Mouse (Mus musculus) fibroblast of lung, adult 2 months (primary cell): ENCODE measurements around the gene Zfy1.
A peak's percentile ranks its signal among the peaks of the same experiment; 100 is the strongest.
"Not testable (repeated sequence)": the region's sequence is repeated elsewhere in the genome, so short reads cannot be mapped to it uniquely, and the experiment has no call there.

Source experiments
- DNase-seq: peaks from one replicate; pipeline ENCODE4 v3.0.0-alpha.2; 2011; ENCODE audit warnings: low read depth

The Zfy1 gene

DNA sequence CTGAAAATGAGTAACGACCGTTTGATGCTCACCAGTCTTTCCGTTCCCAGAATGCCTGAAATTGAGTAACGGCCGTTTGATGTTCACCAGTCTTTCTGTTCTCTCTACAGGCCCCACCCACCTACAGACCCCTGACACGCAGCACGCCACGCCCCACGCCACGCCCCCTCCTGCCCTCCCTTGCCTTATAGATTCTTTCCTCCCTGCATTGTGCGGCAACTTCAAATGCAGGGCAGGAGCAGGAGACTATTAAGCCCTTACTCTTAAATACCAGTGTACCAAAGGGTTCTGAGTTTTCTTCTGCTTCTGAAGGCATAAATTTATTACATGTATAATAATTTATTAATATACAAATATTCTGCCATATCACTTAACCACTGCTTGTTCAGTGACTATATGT is at the start of gene Zfy1:
Gene Zfy1 (minus strand): TSS at position 101 of the 400 bp plus-strand sequence.
- DNase-seq, result not testable (repeated sequence)

DNA sequence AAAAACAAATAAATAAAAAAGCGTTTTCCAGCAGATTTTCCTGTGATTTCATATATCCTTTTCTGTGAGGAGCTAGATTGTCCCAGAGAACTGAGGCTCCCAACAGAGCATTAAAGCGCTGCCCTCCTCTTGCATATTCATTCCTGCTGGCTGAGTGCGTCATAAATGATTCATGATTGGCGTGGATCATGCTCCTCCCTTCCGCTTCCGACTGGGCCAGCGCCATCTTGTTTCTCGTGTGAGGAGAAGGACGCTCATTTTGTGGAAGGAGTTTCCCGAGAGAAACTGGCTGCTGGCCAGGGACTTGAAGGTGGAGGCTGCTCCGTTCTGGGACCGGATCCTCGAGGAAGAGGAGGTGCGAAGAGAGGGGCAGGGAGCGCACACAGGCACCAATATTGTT is 21.2 kb upstream of the Zfy1 start, which contains the start of gene Uba1y:
Gene Uba1y (plus strand): TSS at position 254 of the 400 bp plus-strand sequence.
- no peak for DNase-seq

DNA sequence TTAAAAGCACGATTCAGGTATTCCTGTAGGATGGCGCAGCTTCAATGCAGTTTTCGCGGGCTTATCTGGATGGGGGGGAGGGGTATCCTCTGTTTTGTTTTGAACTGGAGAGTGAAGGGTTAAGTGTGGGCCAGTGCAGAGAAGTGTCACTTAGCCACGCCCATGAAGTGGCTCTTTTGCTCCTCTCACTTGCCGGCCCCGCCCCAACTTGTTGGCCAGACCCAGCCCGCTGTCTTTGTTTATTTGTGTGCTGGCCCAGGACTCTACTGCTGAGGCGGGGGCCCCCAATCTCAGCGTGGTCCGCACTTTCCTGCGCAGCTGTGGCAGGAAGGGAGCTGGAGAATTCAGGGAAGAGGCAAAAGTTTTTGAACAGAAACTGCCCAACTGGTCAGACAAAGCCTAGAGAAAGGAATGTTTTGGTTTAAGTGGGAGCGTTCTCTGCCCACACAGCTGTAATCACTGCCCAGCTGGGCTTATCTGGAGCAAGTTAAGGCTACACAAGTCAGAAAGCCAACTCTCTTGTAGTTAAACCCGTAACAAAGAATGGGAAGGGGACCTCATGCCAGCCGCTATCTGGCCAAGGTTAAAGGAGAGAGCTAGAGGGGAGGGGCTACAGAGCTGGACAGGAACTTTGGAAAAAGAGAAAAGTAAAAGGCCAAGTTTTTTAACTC is 11.9 kb upstream of the Zfy1 start:
- DNase-seq, result peak; percentile 14
